Mouse (Mus musculus): Measurements from ENCODE around the gene Krt77.
A peak's percentile ranks its signal among the peaks of the same experiment; 100 is the strongest.

Krt77 gene

DNA sequence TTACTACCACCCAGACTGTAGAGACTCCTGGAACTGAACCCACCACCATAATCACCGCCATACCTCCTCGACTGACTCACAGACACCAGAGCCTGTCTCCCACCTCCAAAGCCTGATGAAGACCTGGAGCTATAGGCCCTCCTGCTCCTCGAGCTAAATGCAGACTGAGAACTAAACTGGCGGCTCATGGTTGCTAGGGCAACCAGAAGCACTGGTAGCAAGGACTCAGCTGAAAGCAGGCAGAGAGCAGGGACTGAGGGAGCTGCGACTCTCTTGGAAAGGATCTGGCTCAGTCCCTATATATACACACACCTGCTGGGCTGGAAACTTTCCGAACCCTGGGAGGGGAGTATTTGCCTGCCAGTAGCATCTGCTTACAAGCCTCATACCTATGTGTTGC lies at the start of gene Krt77:
Gene Krt77, minus strand, starts transcription at position 275 of the 400 bp plus-strand sequence.
- DNase-seq (ENCODE audit: low read depth, low spot score): peak; percentile 85

DNA sequence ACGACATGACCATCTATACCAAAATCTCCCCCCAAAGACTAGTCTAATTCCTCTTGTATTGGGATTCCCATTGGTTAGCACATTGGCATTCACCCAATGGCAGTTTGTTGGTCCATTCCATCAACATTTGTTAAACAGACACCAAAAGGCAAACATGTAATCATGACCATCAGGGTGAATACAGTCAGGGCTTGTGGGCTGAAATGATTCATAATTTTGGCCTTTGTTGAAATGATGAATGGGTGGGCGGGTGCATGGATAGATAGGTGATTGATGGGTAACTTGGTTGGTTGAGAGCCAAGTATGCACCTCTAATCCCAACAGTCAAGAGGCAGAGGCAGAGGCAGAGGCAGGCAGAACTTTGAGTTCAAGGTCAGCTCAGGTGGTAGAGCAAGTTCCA lies 46.6 kb upstream of the Krt77 start:
- DNase-seq (ENCODE audit: low read depth, low spot score): no peak

DNA sequence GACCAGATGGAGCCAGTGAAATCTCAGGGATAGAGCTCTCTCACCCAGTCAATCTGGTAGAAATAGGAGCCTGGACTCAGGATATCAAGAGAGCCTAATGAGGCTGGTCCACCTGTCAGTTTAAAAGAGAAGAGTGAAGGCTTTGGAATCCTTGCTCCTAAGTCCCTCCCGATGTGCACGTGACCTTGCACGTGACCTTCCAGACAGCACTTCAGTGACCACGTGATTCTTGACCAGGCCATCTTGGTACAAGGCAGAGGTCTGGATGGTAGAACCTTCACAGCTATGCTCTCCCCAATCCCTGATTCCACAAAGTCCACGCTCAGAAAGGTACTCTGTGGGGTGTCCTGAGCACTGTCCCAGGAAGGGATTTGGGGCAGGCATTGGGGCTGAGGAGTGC lies 35.3 kb upstream of the Krt77 start:
- DNase-seq (ENCODE audit: low read depth, low spot score): no peak

DNA sequence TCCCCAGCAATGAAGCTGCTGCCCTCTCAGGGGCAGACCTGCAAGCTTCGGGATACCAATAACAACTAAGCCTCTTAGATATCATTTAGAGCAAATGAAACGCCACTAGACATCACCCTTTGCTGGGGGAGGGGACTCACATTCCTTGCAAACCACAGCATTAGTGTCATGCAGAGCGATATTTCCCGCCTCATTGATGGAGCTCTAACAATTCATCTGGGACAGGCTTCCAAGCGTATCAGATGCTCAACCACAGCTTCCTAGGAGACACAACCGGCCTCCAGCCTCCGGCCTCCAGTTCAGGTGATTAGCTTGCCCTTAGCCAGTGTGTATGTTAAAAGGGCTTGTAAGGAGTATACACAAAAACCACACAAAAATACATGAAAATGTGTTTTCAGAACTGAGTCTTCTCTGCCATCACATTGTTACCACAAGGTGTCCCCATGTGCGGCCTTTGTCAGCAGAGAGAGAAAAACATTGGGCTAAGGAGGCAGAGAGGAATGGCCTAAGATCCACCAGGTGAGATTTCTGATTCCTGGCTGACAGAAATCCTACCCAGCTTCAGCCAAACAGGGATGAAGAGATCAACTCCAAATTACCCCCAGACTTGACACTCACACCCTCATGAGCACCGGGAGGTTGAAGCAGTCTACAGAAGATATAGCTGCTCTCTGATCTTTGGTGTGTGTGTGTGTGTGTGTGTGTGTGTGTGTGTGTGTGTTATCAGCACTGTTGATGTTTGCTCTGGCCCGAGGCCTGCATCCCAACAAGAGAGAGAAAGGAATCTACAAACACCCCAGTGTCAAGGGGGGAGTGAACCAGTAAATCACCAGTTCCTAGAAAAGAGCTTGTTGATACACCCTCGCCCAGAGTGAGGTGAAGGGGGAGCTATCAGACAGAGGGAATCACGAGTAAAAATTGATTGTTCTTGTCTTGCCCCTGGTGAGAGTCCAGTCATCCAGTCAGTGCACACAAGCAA lies 33.0 kb upstream of the Krt77 start:
- DNase-seq (ENCODE audit: low read depth, low spot score): no peak

DNA sequence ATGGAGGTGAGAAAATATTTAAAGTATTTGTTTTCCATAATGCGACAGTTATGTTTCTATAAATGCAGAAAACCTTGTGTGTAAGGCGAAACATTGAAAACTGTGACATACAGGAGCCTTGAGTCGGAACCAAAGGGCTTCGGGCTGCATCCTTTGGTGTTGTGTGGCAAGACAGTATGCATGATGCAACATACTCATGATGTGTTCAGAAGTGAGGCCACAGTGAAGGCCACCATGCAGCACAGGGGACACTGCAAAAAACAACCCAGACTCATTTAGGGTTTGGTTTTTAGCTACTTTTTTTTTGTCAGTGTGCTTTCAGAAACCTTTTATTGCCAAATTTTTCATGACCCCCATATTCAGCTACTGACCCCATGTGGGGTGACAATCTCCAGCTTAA lies 25.7 kb upstream of the Krt77 start:
- DNase-seq (ENCODE audit: low read depth, low spot score): no peak

DNA sequence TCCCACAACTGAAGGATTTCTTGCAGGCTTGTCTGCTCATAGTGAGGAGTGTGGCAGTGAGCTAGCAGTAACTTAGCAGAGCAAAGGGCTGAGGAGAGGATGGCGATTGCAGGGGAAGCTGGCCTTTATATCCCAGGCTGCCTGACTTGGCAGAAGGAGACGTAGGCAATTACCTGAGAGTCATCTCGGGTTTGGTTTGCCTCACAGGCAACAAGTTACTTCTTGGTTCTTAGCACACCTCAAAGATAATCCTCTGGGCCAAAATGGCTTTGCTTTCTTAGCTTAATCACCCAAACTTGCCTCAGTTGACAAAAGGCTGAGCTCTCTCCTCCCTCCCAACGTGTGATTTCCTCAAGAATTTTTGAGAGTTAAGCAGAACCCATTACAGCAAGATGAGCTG lies 23.3 kb upstream of the Krt77 start, which contains the start of gene Krt76:
Gene Krt76, minus strand, starts transcription at position 101 of the 400 bp plus-strand sequence.
- DNase-seq (ENCODE audit: low read depth, low spot score): no peak

DNA sequence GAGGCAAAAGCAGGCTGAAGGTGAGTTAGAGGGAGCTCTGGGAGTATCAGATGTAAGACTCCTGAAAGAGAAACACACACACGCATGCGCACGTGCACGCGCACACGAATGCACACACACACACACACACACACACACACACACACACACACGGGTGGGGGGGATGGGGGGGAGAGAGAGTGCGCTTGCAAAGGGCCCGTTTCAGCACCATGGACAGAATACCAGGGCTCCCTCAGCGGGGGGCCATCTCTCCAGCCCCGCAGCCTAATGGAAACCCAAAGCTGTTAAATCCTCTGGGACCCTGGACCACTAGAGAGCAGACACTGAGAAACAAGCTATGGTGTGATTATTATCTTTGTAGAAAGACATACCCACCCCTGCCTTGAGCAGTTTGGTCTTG lies 10.3 kb upstream of the Krt77 start:
- DNase-seq (ENCODE audit: low read depth, low spot score): no peak

DNA sequence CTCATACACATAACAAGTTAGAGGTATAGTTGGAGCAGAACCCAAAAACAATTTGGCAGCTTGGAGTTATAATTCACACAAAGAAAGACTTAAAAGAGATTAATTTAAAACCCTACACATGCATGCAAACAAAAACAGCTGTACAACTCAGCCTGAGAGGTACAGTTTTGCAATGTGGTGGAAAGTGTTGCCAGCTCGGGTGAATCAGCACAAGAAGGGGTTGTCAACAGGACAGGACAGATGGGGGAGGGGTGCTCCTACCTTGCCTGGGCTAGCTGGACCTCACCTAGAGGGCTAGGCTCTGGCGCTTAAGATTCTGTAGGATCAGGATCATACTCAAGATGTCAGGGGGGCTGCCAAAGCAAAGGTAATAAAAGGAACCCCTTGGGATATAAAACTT lies 8.5 kb upstream of the Krt77 start:
- no peak for DNase-seq (ENCODE audit: low read depth, low spot score)

DNA sequence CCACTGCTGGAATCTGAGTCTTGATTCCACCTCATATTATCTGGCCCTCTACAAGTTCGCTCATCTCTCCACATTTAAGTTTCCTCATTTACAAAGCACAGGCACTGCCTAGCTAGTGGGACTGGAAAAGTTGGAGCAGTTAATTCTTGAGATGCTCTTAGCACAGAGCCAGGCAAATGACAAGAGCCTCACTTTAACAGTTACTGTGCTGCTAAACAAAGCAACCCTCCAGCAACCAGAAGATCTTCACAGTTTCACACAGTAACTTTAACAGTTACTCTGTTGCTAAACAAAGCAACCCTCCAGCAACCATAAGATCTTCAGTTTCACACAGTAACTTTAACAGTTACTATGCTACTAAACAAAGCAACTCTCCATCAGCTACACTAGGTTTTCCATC lies 4.9 kb upstream of the Krt77 start:
- peak; percentile 36 for DNase-seq (ENCODE audit: low read depth, low spot score)

DNA sequence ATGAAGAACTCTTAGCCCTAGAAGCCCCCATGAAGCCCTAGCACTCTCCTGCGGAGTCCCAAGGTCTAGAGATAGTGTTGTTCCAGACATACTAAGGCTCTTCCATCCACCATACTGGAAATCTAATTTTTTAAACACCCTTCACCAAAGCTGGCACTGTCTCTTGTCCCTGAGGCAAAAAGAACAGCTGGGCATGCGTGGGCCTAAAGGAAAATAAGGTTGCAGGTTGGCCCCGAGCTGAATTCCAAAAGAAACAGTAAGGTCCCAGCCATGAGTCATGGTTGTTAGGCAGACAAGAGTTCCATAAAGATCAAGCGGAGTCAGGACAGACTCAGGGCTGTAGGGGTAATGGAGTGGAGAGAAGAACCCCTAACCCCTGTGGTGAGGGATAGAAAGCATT lies 3.7 kb upstream of the Krt77 start:
- DNase-seq (ENCODE audit: low read depth, low spot score): no peak

DNA sequence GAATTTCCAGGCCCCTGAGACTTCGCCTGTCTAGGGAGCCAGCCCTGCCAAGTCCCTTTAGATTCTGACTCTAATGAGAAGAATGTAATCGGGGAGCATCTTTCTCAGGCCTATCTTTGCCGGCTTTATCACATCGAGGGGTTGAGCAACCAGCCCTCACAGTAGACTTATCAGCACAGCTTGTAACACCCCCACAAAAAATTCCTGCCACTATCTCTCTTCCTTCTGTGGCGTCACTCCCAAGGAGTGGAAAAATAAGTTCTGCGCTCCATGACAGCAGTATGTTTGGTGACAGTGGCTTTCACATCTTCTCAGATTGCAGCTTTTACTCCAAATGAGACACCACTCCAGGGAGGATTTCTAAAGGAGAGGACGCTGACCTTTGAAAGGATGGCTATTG lies 2.8 kb downstream of the Krt77 start:
- peak; percentile 63 for DNase-seq (ENCODE audit: low read depth, low spot score)

DNA sequence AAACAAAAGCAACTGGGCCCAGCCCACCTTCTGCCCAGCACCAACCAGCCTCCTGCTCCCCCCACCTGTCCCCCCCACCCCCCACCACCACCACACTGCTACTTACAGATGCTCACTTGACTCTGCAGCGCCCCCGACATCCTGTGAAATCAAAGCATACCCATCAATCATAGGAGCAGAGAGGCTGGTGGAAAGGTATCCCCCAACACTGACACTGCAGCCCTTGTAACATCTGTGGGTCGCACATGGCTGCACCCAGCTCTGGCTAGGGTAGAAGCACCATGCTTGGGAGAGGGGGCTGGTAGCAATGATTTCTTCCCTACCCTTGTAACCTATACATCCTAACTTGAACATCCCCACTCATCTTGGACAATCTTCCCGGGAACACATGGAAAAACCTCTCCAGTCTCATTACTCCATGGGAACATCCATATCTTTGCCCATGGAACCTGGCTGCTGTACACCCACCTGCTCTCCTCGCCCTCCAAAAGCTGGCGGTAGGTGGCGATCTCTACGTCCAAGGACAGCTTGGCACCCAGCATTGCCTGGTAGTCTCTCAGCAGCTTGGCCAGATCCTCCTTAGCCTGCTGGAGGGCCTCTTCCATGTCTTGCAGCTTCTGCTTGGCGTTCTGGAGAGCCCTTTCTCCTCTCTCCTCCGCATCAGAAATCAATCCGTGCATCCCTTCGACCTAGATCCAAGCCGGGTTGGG lies 8.9 kb downstream of the Krt77 start:
- DNase-seq (ENCODE audit: low read depth, low spot score): no peak

DNA sequence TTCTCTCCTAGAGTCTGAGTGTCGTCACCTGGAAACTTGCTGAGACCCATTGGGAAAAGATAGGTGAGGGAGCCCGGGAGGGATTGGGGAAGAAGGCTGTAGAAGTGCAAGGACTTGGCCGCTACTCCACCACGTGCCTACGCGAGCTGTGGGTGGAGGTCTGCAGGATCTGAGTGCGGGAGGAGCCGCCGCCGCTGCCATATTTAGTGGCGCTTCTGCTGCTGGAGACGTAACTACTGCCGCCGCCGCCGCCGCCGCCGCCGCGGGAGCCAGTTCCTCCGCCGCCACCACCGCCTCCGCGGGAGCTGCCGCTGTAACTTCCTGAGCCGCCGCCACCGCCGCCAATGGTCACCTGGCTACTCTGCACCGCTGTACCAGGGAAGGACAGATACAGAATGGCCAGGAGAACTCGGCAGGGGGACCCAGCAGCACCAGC lies 9.8 kb downstream of the Krt77 start:
- DNase-seq (ENCODE audit: low read depth, low spot score): peak; percentile 33

DNA sequence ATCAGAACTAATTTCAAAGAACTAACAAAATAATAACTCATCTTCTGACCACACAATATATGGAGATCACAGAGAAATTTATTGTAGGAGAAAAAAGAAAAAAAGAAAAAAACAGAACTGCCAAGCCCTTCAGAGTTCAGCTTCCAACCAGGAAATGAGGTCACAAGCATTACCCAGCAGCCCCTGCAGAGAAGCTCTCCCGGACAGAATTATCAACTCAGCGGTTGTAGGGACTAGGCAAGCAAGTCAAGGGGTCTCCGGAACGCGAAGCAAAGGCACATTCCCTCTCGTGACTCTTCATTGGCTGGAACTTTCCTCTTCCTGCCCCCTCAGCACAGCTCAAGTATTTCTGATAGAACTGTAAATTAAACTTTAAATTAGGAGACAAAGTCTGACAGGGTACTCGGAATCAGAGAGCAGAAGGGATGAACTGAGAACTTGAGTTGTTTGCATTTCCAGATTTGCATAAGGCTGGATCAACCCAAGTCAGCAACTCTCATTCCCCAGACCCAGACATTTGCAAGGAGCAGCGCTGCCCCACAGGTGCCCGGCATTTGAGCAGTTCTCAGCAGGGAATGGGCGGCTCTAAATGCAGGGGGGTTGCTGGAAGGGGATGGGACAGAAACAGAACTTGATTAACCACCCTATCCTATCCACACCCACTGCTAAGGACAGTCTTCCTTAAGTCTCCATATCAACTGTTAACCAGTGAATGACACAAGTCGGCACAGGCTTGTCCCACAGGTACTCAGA lies 10.7 kb downstream of the Krt77 start:
- no peak for DNase-seq (ENCODE audit: low read depth, low spot score)

DNA sequence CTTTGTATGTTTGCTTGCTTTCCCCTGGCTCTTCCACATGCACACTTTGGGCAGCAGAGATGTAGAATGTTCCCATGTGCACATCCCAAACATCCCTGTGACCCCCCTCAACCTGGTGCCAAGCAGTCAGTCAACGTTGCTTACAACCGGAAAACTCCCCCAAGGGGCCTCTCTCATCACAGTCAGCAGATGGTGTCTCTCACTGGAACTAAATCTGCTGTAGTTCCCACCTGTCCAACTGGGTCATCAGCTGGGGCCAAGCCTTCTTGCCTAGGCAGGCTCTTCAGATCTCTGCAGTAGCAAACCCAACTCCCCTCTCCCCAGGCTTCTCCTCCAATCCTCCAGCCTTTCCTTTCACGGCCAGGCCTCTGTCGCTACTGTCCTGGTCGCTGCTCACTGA lies 12.8 kb downstream of the Krt77 start:
- no peak for DNase-seq (ENCODE audit: low read depth, low spot score)

DNA sequence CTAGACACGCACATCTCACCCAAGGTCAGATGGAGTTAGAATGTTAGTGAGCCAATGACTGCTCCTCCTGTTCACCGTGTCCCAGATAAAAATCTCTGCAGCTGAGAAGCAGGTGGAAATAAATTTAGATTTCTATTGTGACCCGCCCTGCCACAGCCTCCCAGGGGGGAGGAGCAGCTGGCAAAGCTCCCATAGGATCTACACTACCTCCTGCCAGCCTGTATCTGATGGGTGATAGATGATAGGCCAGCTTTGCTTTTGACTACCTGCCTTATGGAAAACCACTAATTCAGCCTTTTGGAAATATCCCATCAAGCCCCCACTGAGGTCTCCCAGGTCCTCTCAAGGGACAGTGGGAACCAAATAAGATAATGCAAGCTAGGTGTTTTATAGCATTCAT lies 13.8 kb downstream of the Krt77 start:
- no peak for DNase-seq (ENCODE audit: low read depth, low spot score)

DNA sequence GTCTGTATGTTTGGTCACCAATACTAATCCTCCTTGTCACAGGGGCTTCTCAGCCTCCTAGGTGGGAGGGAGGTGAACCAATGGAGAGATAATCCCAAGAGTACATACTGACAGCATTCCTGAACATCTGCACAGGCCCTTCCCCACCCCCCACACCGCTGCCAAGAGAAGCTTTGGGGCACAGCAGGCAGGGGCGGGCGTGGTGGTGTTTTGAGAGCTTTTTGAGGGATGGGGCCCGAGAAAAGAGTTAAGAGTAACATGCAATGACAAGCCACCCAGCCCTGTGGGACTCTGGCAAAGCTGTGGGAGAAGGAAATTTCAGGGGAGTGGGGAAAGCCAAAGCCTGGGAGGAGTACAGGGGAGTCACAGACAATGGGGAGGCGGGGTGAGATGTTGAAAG lies 15.2 kb downstream of the Krt77 start:
- DNase-seq (ENCODE audit: low read depth, low spot score): no peak

DNA sequence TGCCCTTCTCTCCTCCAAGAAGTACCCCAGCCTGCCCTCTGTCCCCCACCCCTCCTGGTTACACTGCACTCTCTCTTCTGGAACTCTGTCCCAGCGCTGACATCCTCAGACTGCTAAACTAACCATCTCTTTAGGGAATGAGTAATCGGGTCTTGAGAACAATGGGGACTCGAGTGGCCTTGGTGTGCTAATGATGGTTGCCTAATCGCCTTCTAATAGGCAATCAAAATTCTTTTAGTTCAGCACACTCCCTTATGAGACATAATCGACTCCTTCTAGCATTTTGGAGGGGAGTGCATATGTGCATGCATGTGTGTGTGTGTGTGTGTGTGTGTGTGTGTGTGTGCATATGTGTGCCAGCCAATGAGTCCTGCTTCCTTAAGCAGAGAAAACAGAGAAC lies 16.9 kb downstream of the Krt77 start:
- no peak for DNase-seq (ENCODE audit: low read depth, low spot score)

DNA sequence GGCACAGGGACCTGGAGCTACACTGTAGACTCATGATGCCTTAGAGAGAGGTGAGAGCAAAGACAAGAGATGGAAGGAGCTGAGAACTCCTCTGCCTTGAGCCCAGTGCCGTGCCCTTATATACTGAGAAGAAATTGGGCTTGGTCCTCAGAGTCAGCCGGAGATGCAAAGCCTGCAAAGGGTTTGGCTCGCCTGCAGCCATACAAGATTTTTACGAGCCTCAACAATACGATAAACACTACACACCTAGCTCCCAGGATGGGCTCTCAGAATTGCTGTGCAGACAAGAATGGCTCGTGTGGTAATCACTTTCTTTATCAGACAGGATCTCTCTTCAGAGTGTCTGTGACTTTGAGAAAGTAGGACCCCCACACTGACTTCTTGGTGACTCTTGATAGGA lies 18.8 kb downstream of the Krt77 start, which contains the start of gene Krt1:
Gene Krt1, minus strand, starts transcription at position 101 of the 400 bp plus-strand sequence.
- no peak for DNase-seq (ENCODE audit: low read depth, low spot score)

DNA sequence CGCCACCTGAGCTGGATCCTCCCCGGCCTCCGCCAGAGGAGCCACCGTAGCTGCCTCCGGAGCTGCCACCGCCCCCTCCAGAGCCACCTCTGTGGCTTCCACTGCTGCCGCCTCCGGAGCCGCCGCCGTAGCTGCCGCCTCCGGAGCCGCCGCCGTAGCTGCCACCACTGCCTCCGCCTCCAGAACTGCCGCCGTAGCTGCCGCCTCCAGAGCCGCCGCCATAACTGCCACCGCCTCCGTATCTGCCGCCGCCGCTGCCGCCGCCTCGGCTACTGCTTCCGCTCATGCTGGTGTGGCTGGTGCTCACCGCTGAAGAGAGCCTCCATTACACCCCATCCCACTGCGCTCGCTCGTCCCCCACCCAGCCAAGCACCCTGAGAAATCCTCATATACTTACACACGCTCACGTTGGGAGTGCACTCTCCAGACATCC lies 23.5 kb downstream of the Krt77 start:
- no peak for DNase-seq (ENCODE audit: low read depth, low spot score)

DNA sequence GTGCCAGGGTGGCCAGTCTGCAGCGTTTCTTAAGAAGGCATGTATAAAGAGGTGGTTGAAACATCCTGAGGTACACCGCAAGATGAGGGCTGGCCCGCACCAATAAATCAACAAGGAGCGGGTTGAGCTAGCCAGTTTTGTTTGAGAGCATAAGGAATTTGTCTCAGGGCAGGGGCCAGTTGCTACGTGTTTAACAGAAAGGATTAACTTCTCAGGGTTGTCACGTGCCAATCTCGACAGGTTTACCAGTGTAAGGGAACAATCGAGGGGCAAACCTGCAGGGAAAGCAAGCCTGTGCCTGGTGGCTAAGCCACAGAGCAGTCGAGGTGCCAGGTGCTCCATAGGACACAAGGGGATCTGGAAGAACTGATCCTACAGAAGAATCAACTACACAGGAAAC lies 26.3 kb downstream of the Krt77 start:
- no peak for DNase-seq (ENCODE audit: low read depth, low spot score)

DNA sequence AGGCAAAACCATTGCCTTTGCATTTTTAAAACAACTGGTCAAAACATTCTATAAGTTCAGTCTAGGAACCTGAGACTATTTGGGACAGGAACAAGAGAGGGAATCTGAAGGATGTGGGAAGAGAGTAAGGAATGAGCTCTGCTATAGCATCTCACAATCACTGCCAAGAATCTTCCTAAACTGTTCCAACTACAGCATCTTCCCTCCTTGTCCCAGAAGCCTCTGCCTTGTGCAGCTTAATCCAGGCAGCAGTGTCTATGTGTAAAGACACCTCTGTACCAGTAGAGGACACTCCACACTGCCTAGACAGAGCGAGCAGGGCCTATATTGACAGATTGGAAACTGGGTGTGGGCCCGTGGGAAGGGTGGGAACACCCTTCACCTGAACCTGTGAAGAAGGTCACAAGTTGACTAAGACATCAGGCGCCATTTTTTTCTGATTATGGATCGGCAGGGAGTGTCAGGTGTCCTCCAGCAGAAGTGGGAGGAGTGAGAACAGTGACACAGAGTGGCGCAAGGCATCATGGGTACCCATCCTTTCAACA lies 34.6 kb downstream of the Krt77 start:
- DNase-seq (ENCODE audit: low read depth, low spot score): no peak
